Mouse (Mus musculus): ENCODE data around the gene Prps1. TPM values are rescaled to one million over a fixed set of nuclear protein-coding genes. Genes with fewer than 3 reads are reported as not detected.
A peak's percentile ranks its signal among the peaks of the same experiment; 100 is the strongest.

Prps1 gene
- 60.8 and 61.5 TPM in 2 replicates for polyA plus RNA-seq (2012; rRNA removed)

DNA sequence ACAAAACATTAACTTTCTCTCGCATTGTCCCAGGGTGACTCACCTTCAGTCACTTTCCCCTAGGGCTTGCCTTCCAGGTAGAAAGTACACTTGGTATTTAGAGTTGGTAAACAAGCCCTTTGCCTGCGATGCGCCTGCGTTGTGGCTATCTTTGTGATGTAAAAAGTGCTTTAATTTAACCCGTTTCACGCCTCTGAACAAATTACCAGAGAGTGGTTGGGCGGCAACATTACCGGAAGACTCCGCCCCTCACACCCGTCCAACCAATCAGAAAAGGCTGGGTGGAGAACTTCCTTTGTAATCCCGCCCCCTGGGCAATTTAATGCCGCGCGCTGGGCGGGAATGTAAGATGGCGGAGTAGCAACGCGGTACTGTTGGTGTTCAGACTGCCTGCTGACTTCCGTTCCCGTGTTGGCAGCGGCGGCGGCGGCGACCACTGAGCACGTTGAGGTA, at the start of gene Prps1:
Gene Prps1 (plus strand): TSS at position 335 of the 453 bp plus-strand sequence.
- TF ChIP-seq POLR2A (IDR thresholded peaks at IDR 0.05; ENCODE audit: extremely low read depth, insufficient read depth, low read length), result peak; percentile 92
- TF ChIP-seq CTCF (IDR thresholded peaks at IDR 0.05; ENCODE audit: extremely low read depth, insufficient read depth, low read length), result no peak

GRCm38 (mm10) chrX:140407593-140407992, 48.8 kb upstream of the Prps1 start:
- TF ChIP-seq CTCF (IDR thresholded peaks at IDR 0.05; ENCODE audit: extremely low read depth, insufficient read depth, low read length), result no peak
- no peak for TF ChIP-seq POLR2A (IDR thresholded peaks at IDR 0.05; ENCODE audit: extremely low read depth, insufficient read depth, low read length)
- H3K4me1 ChIP-seq (ENCODE audit: control insufficient read depth, insufficient read depth, low read length), result no peaks in the 10 kb centered on the region
- no peak overlapping the region for H3K4me3 ChIP-seq (ENCODE audit: insufficient read depth, low read length)
- H3K27ac ChIP-seq (ENCODE audit: insufficient read depth, low read length), result no peak overlapping the region

More for the DNA sequence above, at the start of gene Prps1:
- no peak within 1 kb of the TSS for H3K27ac ChIP-seq (ENCODE audit: insufficient read depth, low read length)
- no peaks in the 10 kb centered on the region for H3K4me1 ChIP-seq (ENCODE audit: control insufficient read depth, insufficient read depth, low read length)
- H3K4me3 ChIP-seq (ENCODE audit: insufficient read depth, low read length), result peak within 1 kb of the TSS; percentile 86

DNA sequence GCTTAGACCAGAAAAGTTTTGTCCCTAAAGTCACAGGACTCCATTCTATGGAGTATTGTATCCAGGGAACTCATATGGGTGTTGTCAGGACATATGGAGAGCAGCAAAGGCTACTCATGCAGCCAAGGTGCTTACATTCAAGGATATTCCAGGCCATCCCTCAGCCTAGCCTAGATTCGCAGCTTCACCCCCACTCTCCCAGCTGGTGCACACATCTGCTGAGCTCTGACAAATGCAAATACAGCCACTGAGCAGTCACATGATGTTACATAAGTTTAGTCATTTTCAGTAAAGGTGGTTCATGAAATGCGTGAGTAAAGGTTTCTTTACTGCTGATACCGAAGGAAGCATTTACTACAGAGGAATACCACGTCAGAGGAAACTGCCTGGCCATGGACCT, 37.9 kb upstream of the Prps1 start:
- no peaks in the 10 kb centered on the region for H3K4me1 ChIP-seq (ENCODE audit: control insufficient read depth, insufficient read depth, low read length)
- H3K27ac ChIP-seq (ENCODE audit: insufficient read depth, low read length), result no peak overlapping the region
- TF ChIP-seq CTCF (IDR thresholded peaks at IDR 0.05; ENCODE audit: extremely low read depth, insufficient read depth, low read length) (no peak), POLR2A (IDR thresholded peaks at IDR 0.05; ENCODE audit: extremely low read depth, insufficient read depth, low read length) (no peak)
- H3K4me3 ChIP-seq (ENCODE audit: insufficient read depth, low read length), result no peak overlapping the region

- Histone ChIP-seq H3K27ac (ENCODE audit: insufficient read depth, low read length) (no peak overlapping the region), H3K4me3 (ENCODE audit: insufficient read depth, low read length) (no peak overlapping the region), H3K4me1 (ENCODE audit: control insufficient read depth, insufficient read depth, low read length) (peaks cover 3% of the 10 kb centered on the region)
- TF ChIP-seq POLR2A (IDR thresholded peaks at IDR 0.05; ENCODE audit: extremely low read depth, insufficient read depth, low read length) (no peak), CTCF (IDR thresholded peaks at IDR 0.05; ENCODE audit: extremely low read depth, insufficient read depth, low read length) (no peak)
These were observed 29.3 kb upstream of the Prps1 start for GRCm38 (mm10) chrX:140427124-140427523.

DNA sequence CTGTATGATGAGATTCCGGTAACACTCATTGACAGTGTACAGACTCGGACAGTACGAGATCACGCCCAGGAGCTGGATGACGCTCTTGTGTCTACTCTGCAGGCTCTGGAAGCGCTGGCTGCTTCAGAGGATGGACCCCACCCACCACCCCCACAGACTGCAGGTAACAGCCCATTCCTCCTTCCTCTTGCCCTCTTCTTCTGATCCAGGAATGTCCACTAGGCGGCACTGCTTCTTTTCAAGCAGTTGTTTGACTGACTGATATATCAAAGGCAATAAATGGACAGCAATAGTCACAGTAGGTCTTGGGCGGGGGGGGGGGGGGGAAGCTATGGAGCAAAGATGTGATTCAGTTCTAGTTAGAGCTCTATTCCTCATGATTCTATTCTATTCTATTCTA, 28.2 kb upstream of the Prps1 start:
- H3K27ac ChIP-seq (ENCODE audit: insufficient read depth, low read length), result no peak overlapping the region
- H3K4me3 ChIP-seq (ENCODE audit: insufficient read depth, low read length), result no peak overlapping the region
- H3K4me1 ChIP-seq (ENCODE audit: control insufficient read depth, insufficient read depth, low read length), result peaks cover 3% of the 10 kb centered on the region
- TF ChIP-seq POLR2A (IDR thresholded peaks at IDR 0.05; ENCODE audit: extremely low read depth, insufficient read depth, low read length) (no peak), CTCF (IDR thresholded peaks at IDR 0.05; ENCODE audit: extremely low read depth, insufficient read depth, low read length) (no peak)

DNA sequence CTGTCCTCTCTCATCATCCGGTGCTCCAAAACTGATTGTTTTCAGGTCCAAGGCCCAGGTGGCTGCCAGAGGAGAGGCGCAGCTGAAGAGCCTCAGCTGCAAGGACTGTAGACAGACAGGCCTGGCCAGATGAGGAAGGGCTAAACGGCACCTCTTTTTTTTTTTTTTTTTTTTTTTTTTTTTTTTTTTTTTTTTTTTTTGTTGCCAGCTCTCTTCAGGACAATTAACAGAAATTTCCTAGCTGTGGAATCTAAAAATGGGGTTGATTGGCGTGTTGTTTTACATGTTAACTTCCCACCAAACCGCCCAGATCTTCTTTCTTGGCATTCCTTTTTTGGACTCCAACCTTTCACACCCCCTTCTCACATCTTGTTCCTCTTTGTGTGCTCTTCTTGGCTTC, 26.4 kb upstream of the Prps1 start:
- peaks cover 3% of the 10 kb centered on the region for H3K4me1 ChIP-seq (ENCODE audit: control insufficient read depth, insufficient read depth, low read length)
- no peak for TF ChIP-seq CTCF (IDR thresholded peaks at IDR 0.05; ENCODE audit: extremely low read depth, insufficient read depth, low read length)
- no peak for TF ChIP-seq POLR2A (IDR thresholded peaks at IDR 0.05; ENCODE audit: extremely low read depth, insufficient read depth, low read length)
- no peak overlapping the region for H3K4me3 ChIP-seq (ENCODE audit: insufficient read depth, low read length)
- no peak overlapping the region for H3K27ac ChIP-seq (ENCODE audit: insufficient read depth, low read length)

DNA sequence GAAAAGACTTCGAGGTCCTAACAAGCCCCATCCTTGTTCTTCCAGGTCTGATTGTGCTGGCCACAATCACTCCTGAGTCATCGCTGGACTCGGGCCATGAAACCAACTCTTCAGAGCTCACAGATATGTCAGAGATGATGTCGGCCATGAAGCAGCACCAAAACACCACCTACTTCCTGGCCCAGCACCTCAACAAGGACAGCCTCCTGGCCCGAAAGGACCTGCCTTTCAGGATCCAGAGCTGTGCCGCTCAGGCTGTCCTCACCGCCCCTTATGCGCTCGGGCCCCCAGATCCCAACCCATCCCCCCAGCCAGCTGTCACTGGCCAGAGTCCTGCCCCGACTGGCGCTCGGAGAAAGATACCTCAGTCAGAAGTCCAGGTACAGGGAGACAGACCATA, 25.9 kb upstream of the Prps1 start:
- Histone ChIP-seq H3K4me3 (ENCODE audit: insufficient read depth, low read length) (no peak overlapping the region), H3K4me1 (ENCODE audit: control insufficient read depth, insufficient read depth, low read length) (peaks cover 3% of the 10 kb centered on the region), H3K27ac (ENCODE audit: insufficient read depth, low read length) (no peak overlapping the region)
- no peak for TF ChIP-seq POLR2A (IDR thresholded peaks at IDR 0.05; ENCODE audit: extremely low read depth, insufficient read depth, low read length)
- no peak for TF ChIP-seq CTCF (IDR thresholded peaks at IDR 0.05; ENCODE audit: extremely low read depth, insufficient read depth, low read length)

GRCm38 (mm10) chrX:140431981-140432380, 24.4 kb upstream of the Prps1 start:
- H3K4me1 ChIP-seq (ENCODE audit: control insufficient read depth, insufficient read depth, low read length), result peaks cover 3% of the 10 kb centered on the region
- TF ChIP-seq CTCF (IDR thresholded peaks at IDR 0.05; ENCODE audit: extremely low read depth, insufficient read depth, low read length) (no peak), POLR2A (IDR thresholded peaks at IDR 0.05; ENCODE audit: extremely low read depth, insufficient read depth, low read length) (no peak)
- H3K4me3 ChIP-seq (ENCODE audit: insufficient read depth, low read length), result no peak overlapping the region
- H3K27ac ChIP-seq (ENCODE audit: insufficient read depth, low read length), result no peak overlapping the region

- Histone ChIP-seq H3K4me3 (ENCODE audit: insufficient read depth, low read length) (no peak overlapping the region), H3K4me1 (ENCODE audit: control insufficient read depth, insufficient read depth, low read length) (peaks cover 3% of the 10 kb centered on the region), H3K27ac (ENCODE audit: insufficient read depth, low read length) (no peak overlapping the region)
- TF ChIP-seq CTCF (IDR thresholded peaks at IDR 0.05; ENCODE audit: extremely low read depth, insufficient read depth, low read length), result no peak
- TF ChIP-seq POLR2A (IDR thresholded peaks at IDR 0.05; ENCODE audit: extremely low read depth, insufficient read depth, low read length), result no peak
These were observed 23.6 kb upstream of the Prps1 start for GRCm38 (mm10) chrX:140432786-140433185.

DNA sequence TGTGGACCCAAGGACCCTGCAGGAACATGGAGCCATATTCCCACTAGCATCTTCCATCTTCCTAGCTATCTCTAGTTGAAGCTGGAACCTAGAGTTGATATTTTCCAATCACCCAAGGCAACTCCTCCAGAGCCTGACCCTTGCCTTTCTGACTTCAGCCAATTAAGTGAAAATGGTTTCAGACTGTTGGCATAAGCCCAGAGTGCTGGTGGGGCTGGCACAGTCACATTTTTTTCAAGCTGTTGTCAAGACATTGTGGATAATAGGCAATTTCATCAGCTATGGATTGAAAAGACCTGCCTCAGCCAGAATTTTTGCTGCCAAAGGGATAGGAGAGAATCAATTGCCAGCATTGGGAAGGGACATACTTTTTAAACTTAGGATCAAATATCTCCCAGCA, 18.5 kb upstream of the Prps1 start:
- no peak for TF ChIP-seq CTCF (IDR thresholded peaks at IDR 0.05; ENCODE audit: extremely low read depth, insufficient read depth, low read length)
- TF ChIP-seq POLR2A (IDR thresholded peaks at IDR 0.05; ENCODE audit: extremely low read depth, insufficient read depth, low read length), result no peak
- Histone ChIP-seq H3K27ac (ENCODE audit: insufficient read depth, low read length) (no peak overlapping the region), H3K4me3 (ENCODE audit: insufficient read depth, low read length) (no peak overlapping the region), H3K4me1 (ENCODE audit: control insufficient read depth, insufficient read depth, low read length) (no peaks in the 10 kb centered on the region)

Data from cortical plate, adult 2 months (tissue).